Mouse (Mus musculus): ENCODE results near the gene Dnajc6. TPM values are rescaled to one million over a fixed set of nuclear protein-coding genes. Genes with fewer than 3 reads are reported as not detected.

Dnajc6 gene
- polyA plus RNA-seq, 1 experiment from 2014 or later: 77.1 TPM

DNA sequence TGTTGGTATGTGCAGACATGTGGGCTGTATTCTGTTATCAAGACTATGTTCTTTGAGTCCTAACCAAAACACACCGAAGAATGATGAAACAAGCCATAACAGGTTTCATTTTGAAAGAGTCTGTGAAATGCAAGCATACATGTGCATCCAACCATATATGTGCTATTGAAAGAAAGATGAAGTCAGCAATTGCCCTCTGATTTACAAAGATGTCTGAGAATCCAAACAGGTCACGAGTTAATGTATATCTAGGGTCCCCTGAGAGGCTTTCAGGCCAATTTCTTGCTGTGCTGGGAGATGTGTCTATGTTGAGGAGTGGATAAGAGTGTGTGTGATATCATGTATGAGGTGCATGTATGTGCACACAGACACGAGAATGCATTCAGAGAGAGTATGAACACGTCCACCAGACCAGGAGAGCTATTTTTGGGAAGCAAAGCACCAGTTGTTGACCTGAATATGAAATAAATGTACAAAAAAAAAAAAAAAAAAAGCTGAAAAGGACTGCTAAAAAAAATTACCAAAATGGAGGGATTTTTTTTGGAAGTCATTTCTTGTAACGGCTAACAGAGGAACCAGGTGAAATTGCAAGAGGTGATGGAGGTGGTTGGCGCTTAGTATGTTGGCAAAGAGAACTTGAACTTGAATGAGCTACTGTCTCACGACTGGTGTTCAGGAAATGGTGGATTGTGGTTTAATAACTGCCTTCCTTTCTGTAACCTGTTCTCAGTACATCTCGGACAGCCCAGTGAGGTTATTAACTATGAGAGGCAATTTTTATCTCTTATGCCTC is 13.9 kb downstream of the Dnajc6 start:
- no peaks in the 10 kb centered on the region for H3K27me3 ChIP-seq (ENCODE audit: control insufficient read depth, insufficient read depth, low read depth, low read length)
- no peak overlapping the region for H3K4me3 ChIP-seq (ENCODE audit: low read depth, low read length)
- no peaks in the 10 kb centered on the region for H3K9me3 ChIP-seq (replicated peaks; ENCODE audit: control insufficient read depth, low read length, poor library complexity, severe bottlenecking)
- no peaks in the 10 kb centered on the region for H3K36me3 ChIP-seq (ENCODE audit: control insufficient read depth, insufficient read depth, low read length)
- H3K4me1 ChIP-seq (ENCODE audit: control insufficient read depth, insufficient read depth, low read length): peaks cover 10% of the 10 kb centered on the region; the same call in 1 of the 2 replicates
- no peak for ATAC-seq
- H3K27ac ChIP-seq (ENCODE audit: low read length): no peak overlapping the region
- peak overlapping the region; percentile 87 for H3K4me2 ChIP-seq (ENCODE audit: low read length)
- WGBS: 83% methylated on average over 8 of the region's 8 CpGs
- H3K9ac ChIP-seq (ENCODE audit: low read depth, low read length): no peak overlapping the region

DNA sequence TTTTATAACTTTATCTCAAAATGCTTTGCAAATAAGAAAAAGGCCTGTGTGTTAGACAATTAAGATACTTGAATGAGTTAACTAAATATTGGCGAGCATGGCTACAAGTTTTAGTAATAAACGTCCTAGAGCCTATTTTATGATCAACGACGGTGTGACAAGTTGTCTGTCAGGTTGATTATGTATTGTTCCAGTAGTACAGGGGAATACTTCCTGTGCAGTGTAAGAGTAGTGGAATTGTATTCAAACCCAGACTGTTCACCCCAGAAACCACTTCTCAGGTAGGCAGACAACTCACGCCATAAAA is 14.4 kb downstream of the Dnajc6 start:
- Histone ChIP-seq H3K27ac (ENCODE audit: low read length) (no peak overlapping the region), H3K27me3 (ENCODE audit: control insufficient read depth, insufficient read depth, low read depth, low read length) (no peaks in the 10 kb centered on the region), H3K4me1 (ENCODE audit: control insufficient read depth, insufficient read depth, low read length) (peaks cover 10% of the 10 kb centered on the region; the same call in 1 of the 2 replicates), H3K4me2 (ENCODE audit: low read length) (no peak overlapping the region), H3K9ac (ENCODE audit: low read depth, low read length) (no peak overlapping the region), H3K4me3 (ENCODE audit: low read depth, low read length) (no peak overlapping the region), H3K9me3 (replicated peaks; ENCODE audit: control insufficient read depth, low read length, poor library complexity, severe bottlenecking) (no peaks in the 10 kb centered on the region), H3K36me3 (ENCODE audit: control insufficient read depth, insufficient read depth, low read length) (no peaks in the 10 kb centered on the region)
- ATAC-seq: no peak
- WGBS: 81% methylated on average over 5 of the region's 5 CpGs

DNA sequence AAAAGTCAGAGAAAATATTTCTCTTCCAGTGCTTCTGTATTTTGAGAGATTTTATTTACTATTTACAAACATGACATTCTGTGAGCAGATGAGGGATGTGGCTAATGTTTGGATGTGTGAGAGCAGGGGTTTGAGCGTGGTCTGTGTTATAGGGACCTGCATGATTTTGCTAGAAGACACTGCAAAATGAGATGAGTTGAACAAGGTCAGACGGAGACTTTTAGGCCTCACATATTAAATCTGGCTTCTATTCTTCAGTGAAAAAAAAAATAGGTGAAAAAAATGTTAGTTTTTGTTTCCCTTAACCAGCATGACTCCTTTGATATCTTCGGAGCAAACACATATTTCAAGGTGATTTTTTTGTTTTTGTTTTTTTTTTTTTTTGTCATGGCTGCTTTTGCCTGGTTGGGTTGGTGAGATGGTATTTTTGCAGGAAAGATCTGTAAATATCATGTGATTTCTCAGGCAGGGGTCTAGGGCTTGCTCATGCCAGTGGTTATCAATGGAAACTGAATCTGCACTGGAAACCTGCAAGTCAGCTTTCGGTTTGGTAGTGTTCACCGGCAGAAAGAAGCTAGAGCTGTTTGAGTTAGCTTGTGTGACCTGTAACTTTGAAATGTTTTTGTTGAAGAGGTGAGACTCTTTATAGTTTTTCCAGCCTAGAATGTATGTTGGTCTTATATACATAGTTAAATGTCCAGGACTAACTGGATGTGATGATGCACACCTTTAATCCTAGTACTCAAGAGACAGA is 15.5 kb downstream of the Dnajc6 start:
- Histone ChIP-seq H3K4me1 (ENCODE audit: control insufficient read depth, insufficient read depth, low read length) (peaks cover 10% of the 10 kb centered on the region; the same call in 1 of the 2 replicates), H3K36me3 (ENCODE audit: control insufficient read depth, insufficient read depth, low read length) (no peaks in the 10 kb centered on the region), H3K4me2 (ENCODE audit: low read length) (no peak overlapping the region), H3K4me3 (ENCODE audit: low read depth, low read length) (no peak overlapping the region), H3K9ac (ENCODE audit: low read depth, low read length) (no peak overlapping the region), H3K27me3 (ENCODE audit: control insufficient read depth, insufficient read depth, low read depth, low read length) (no peaks in the 10 kb centered on the region), H3K27ac (ENCODE audit: low read length) (no peak overlapping the region), H3K9me3 (replicated peaks; ENCODE audit: control insufficient read depth, low read length, poor library complexity, severe bottlenecking) (no peaks in the 10 kb centered on the region)
- 86% methylated on average over 5 of the region's 5 CpGs for WGBS
- no peak for ATAC-seq

DNA sequence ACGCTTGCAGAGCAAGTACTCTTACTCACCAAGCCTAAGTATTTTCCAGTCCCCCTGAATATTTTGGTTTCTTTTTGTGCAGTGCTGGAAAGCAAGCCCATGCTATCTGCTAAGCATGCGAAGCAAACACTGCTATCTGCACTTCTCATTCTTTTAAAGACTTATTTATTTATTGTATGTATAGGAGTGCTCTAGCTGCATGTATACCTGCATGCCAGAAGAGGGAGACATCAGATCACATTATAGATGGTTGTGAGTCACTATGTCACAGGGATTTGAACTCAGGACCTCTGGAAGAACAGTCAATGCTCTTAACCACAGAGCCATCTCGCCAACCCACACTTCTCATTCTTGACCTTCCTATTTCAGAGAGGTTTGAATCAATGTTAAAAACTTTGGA is 16.8 kb downstream of the Dnajc6 start:
- Histone ChIP-seq H3K36me3 (ENCODE audit: control insufficient read depth, insufficient read depth, low read length) (no peaks in the 10 kb centered on the region), H3K27ac (ENCODE audit: low read length) (no peak overlapping the region), H3K4me3 (ENCODE audit: low read depth, low read length) (no peak overlapping the region), H3K4me1 (ENCODE audit: control insufficient read depth, insufficient read depth, low read length) (peaks cover 10% of the 10 kb centered on the region; the same call in 1 of the 2 replicates), H3K9me3 (replicated peaks; ENCODE audit: control insufficient read depth, low read length, poor library complexity, severe bottlenecking) (no peaks in the 10 kb centered on the region), H3K27me3 (ENCODE audit: control insufficient read depth, insufficient read depth, low read depth, low read length) (no peaks in the 10 kb centered on the region), H3K4me2 (ENCODE audit: low read length) (no peak overlapping the region), H3K9ac (ENCODE audit: low read depth, low read length) (no peak overlapping the region)
- 90% methylated on average over 3 of the region's 3 CpGs for WGBS
- ATAC-seq: no peak

DNA sequence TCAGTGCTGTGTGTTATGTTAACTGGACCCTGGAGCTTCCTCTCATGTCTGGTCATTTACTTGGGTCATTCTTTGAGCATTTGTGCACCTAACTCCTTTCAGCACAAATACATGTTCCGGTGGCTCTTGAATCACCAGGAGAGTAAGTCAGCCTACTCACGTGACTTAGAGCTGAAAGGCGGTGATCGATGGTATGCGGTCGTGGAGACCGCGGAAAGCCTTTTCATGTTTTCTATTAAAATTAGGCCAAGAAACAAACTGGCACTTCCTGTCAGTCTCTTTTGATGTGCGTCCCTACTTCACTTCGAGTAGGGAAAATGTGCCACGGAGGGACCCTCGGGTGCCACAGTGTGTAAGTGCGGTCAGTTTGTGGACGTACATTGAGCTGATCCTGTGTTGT is 19.4 kb downstream of the Dnajc6 start:
- no peak for ATAC-seq
- H3K27ac ChIP-seq (ENCODE audit: low read length): no peak overlapping the region
- no peaks in the 10 kb centered on the region for H3K4me1 ChIP-seq (ENCODE audit: control insufficient read depth, insufficient read depth, low read length)
- H3K36me3 ChIP-seq (ENCODE audit: control insufficient read depth, insufficient read depth, low read length): no peaks in the 10 kb centered on the region
- 93% methylated on average over 14 of the region's 14 CpGs for WGBS
- H3K9me3 ChIP-seq (replicated peaks; ENCODE audit: control insufficient read depth, low read length, poor library complexity, severe bottlenecking): no peaks in the 10 kb centered on the region
- no peak overlapping the region for H3K4me2 ChIP-seq (ENCODE audit: low read length)
- no peak overlapping the region for H3K4me3 ChIP-seq (ENCODE audit: low read depth, low read length)
- H3K9ac ChIP-seq (ENCODE audit: low read depth, low read length): no peak overlapping the region
- H3K27me3 ChIP-seq (ENCODE audit: control insufficient read depth, insufficient read depth, low read depth, low read length): no peaks in the 10 kb centered on the region

DNA sequence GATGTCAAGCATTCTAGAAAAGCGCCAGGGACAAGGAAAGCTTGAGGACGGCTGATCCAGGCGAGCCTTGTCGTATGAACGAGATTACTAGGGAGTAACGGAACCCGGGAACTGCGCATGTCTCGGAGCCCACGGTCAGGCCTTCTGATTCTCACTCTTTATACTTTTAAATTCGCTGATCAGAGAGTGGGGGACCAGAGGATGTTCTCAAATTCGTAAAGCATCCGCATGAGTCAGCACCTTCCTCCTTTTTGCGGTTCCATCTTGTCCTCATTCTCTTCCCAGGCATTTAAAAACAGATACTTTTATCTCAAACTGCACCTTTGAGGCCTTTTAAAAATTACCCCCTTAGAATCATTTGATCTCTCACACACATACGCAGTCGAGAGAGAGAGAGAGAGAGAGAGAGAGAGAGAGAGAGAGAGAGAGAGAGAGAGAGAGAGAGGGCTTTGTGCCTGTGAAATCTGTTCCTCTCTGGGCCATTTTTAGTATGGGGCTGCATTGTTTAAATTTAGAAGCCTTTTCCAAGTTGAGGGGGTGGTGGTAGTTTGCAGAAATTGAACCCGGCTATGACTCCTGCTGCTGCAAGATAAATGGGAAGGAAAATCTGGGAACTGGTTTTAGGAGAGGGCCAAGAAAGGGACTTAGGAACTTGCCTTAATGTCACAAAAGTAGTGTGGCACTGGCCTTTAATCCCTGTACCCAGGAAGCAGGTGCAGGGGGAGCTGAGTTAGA is 20.2 kb downstream of the Dnajc6 start:
- ATAC-seq: no peak
- H3K9me3 ChIP-seq (replicated peaks; ENCODE audit: control insufficient read depth, low read length, poor library complexity, severe bottlenecking): no peaks in the 10 kb centered on the region
- no peaks in the 10 kb centered on the region for H3K27me3 ChIP-seq (ENCODE audit: control insufficient read depth, insufficient read depth, low read depth, low read length)
- 81% methylated on average over 17 of the region's 17 CpGs for WGBS
- H3K4me3 ChIP-seq (ENCODE audit: low read depth, low read length): no peak overlapping the region
- no peak overlapping the region for H3K27ac ChIP-seq (ENCODE audit: low read length)
- no peak overlapping the region for H3K9ac ChIP-seq (ENCODE audit: low read depth, low read length)
- no peak overlapping the region for H3K4me2 ChIP-seq (ENCODE audit: low read length)
- H3K36me3 ChIP-seq (ENCODE audit: control insufficient read depth, insufficient read depth, low read length): no peaks in the 10 kb centered on the region
- no peaks in the 10 kb centered on the region for H3K4me1 ChIP-seq (ENCODE audit: control insufficient read depth, insufficient read depth, low read length)

DNA sequence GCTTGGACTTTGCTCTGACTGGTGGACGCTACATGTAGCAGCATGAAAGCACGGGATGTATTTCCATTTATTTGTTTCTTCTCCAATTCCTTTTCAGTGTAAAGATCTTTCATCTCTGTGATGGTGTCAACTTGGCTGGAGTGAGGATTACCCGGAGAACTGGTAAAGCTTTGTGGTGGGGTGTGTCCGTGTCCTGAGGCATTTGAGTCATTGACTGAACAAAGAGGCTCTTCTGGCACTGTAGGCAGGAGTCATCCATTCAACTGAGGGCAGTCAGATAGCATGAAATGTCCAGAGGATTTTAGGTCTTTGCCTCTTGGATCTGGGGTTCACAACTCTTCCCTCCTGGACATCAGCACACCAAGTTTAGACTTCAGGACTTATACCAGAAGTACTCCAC is 35.5 kb downstream of the Dnajc6 start:
- H3K9me3 ChIP-seq (replicated peaks; ENCODE audit: control insufficient read depth, low read length, poor library complexity, severe bottlenecking): 0 out of 2 replicates have a peak, but pooled peaks cover 3% of the 10 kb centered on the region
- H3K27me3 ChIP-seq (ENCODE audit: control insufficient read depth, insufficient read depth, low read depth, low read length): no peaks in the 10 kb centered on the region
- no peak overlapping the region for H3K27ac ChIP-seq (ENCODE audit: low read length)
- 72% methylated on average over 4 of the region's 4 CpGs for WGBS
- no peak overlapping the region for H3K4me3 ChIP-seq (ENCODE audit: low read depth, low read length)
- H3K36me3 ChIP-seq (ENCODE audit: control insufficient read depth, insufficient read depth, low read length): no peaks in the 10 kb centered on the region; the same call in 1 of the 2 replicates
- H3K4me1 ChIP-seq (ENCODE audit: control insufficient read depth, insufficient read depth, low read length): no peaks in the 10 kb centered on the region
- H3K4me2 ChIP-seq (ENCODE audit: low read length): no peak overlapping the region
- H3K9ac ChIP-seq (ENCODE audit: low read depth, low read length): no peak overlapping the region
- no peak for ATAC-seq

DNA sequence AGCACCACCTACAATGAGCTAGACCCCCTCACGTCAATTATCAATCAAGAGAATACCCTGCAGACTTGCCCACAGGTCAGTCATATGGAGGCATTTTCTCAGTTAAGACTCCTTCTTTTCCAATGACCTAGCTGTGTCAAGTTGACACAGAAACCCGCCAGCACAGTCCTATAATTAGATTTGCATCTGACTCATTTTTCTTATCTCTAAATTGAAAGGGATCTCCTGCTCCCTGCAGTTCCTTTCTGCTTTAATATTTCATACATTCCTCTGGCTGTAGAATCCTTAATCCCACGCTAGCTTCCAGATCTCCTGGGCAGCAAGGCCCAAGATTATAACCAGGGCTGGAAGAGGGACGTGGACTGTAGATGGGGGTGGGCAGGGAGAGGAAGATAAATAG is 44.1 kb downstream of the Dnajc6 start:
- H3K4me1 ChIP-seq (ENCODE audit: control insufficient read depth, insufficient read depth, low read length): no peaks in the 10 kb centered on the region
- H3K4me2 ChIP-seq (ENCODE audit: low read length): no peak overlapping the region
- H3K9ac ChIP-seq (ENCODE audit: low read depth, low read length): no peak overlapping the region
- no peaks in the 10 kb centered on the region for H3K9me3 ChIP-seq (replicated peaks; ENCODE audit: control insufficient read depth, low read length, poor library complexity, severe bottlenecking)
- 56% methylated on average over 4 of the region's 4 CpGs for WGBS
- H3K4me3 ChIP-seq (ENCODE audit: low read depth, low read length): no peak overlapping the region
- ATAC-seq: no peak
- H3K27me3 ChIP-seq (ENCODE audit: control insufficient read depth, insufficient read depth, low read depth, low read length): no peaks in the 10 kb centered on the region
- no peak overlapping the region for H3K27ac ChIP-seq (ENCODE audit: low read length)
- no peaks in the 10 kb centered on the region for H3K36me3 ChIP-seq (ENCODE audit: control insufficient read depth, insufficient read depth, low read length)

Measured in midbrain, embryonic 16.5 days (tissue).